Mouse (Mus musculus) right cerebral cortex, postnatal 14 days (tissue): ENCODE measurements around the gene Slc38a1.
"Not testable (repeated sequence)": the region's sequence is repeated elsewhere in the genome, so short reads cannot be mapped to it uniquely, and the experiment has no call there.

Source experiments
- DNase-seq: peaks from one replicate; pipeline ENCODE4 v3.0.0; 2022

The Slc38a1 gene

DNA sequence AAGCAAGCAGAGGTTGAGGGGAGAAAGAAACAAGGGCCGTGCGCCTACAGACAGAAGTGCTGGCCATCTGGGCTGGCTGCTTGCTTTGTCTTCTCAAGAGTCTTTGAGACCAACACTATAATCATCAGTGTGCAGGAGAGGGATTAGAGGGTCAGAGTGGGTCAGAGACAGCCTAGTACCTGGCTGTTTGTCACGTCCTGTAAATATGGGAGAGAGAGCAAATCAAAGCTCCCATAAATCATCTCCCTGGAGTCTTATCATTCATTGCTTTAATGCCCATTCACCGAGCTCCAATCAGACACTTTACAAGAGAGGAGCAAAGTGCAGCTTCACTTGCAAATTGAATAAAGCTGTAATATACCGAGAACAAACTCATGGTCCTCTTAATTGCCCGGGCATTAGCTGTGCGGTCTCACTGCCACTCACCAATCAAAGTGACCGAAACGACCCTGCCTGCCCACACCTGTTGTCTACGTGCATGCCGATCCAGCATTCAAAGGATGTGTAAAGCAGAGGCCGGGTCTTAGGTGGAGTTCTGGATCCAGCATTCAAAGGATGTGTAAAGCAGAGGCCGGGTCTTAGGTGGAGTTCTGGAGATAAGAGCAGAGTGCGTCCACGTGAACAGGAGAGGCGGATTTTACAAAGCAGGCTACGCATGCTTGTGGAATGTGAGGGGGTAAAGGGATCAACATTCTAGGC, 15.0 kb upstream of the Slc38a1 start:
- no peak for DNase-seq

- DNase-seq: no peak
Observed at GRCm38 (mm10) chr15:96655514-96655913, 12.8 kb upstream of the Slc38a1 start.

DNA sequence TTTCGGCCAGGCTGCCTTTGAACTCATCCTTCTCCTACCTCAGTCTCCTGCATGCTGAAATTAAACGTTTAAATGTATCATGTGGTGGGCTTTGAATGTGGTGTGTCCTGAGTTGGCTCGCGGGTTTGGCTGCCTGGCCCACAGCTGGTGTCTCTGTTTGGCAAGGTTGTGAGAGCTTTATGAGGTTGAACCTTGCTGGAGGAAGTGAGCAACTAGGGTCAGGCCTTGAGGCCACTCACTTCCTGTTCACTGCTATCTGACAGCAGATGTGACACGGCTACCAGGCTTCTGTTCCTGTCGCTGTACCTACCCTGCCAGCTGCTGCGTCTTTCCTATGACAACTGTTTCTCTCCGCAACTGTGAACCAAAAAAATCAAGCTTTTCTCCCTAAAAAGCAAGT, 12.0 kb upstream of the Slc38a1 start:
- no peak for DNase-seq

GRCm38 (mm10) chr15:96653011-96653410, 10.3 kb upstream of the Slc38a1 start:
- no peak for DNase-seq

- peak; percentile 14 for DNase-seq
Observed at GRCm38 (mm10) chr15:96652531-96652930, 9.8 kb upstream of the Slc38a1 start.

- no peak for DNase-seq
Observed at GRCm38 (mm10) chr15:96647376-96647775, 4.7 kb upstream of the Slc38a1 start.

DNA sequence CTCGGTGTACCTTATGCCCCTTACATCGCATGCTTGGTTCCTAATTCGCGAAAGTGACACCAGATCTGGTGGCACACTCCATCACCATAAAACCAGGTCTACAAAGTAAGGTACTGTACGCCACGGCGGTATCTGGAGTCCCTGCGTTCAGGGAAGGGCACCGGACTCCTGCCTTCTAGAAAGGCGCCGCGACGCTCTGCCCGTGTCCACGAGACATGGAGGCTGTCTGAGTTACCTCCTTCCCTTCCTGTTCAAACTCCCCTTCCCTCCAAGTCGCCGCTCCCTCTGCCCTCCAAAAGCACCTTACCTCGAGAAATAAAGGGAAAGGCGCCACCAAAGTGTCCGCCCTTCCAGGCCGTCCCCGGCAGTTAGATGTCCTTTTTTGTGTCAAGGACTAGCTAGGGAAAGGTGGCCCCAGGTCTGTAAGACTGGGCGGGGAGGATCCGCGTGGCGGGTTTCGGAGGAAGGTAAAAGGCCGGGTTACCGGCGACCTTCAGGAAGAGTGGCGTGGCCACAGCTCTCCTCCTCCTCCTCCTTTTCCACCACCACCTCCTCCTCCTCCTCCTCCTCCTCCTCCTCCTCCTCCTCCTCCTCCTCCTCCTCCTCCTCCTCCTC, 785 bp downstream of the Slc38a1 start:
- peak; percentile 29 for DNase-seq

DNA sequence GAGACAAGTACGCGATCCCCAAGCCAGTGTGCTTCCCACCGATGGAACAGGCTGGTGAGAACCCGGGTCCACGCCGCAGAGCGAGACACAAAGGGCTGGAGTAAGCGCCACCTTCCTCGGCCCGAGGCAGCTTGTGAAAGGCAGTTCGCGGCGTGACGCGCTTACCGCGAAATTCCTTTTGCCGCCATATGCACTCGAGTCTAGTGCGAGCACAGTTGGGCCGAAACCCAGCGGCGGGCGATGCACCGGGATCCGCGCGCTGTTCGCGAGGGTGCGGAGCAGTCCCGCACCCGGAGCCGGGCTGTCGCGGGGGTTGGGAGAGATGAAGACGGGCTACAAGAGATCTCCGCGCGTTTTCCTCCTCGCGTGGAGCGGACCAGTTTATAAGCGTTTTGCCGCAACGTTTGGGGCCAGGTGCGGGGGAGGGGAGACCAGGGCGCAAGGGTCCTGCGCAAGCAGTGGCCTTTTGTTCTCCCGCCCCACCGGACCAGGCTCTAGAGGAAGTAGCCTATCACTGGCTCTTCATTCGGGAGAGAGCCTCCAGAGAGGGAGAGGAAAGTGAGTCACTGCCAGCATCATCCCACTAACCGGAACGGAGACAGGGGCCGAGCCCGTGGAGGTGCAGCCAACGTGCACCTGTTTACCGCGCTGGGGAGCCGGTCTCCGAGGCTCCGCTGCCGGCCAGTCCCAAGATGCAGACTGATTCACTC, 1.4 kb downstream of the Slc38a1 start:
- DNase-seq: peak; percentile 61

GRCm38 (mm10) chr15:96640291-96640985, 2.3 kb downstream of the Slc38a1 start:
- DNase-seq: no peak

- DNase-seq: no peak
Observed at GRCm38 (mm10) chr15:96639630-96640029, 3.1 kb downstream of the Slc38a1 start.

- no peak for DNase-seq
Observed at GRCm38 (mm10) chr15:96638656-96639055, 4.1 kb downstream of the Slc38a1 start.

DNA sequence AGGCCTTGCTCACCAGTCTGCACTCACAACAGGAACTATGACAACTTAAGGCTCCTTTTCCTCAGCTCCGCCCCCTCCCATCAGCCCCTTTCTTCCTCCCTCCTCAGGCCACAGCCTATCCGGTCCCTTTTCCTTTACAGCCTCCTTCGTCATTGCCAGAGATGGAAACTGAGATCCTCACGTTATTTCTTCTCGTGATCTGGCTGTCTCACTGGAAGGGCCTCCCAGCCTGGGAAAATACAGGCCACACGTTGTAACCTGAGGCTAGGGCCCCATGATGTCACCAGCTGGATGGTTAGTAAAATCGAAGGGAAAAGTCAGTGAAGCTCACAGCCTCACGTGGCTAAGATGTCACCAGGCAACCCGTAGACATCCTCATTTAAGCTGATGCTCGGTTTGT, 4.5 kb downstream of the Slc38a1 start:
- no peak for DNase-seq

- no peak for DNase-seq
Observed at GRCm38 (mm10) chr15:96634670-96635405, 7.9 kb downstream of the Slc38a1 start.

DNA sequence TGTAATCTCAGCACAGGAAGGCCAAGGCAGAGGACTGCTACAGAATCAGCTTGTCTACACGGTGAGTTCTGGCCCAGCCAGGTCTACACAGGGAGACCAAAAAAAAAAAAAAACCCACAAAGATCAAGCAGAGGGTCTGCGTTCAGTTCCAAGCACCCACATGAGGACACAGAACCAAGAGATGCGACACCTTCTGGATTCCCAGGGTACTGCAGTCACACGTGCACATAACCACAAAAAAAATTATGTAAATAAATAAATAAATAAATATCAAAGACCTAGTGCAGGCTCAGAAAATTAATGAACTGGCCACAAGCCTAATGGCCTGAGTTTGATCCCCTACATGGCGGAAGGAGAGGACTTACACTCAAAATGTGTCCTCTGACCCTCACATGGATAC, 10.5 kb downstream of the Slc38a1 start:
- DNase-seq: no peak

GRCm38 (mm10) chr15:96631107-96631718, 11.5 kb downstream of the Slc38a1 start:
- no peak for DNase-seq

- DNase-seq: no peak
Observed at GRCm38 (mm10) chr15:96628256-96628655, 14.5 kb downstream of the Slc38a1 start.

GRCm38 (mm10) chr15:96626871-96627270, 15.8 kb downstream of the Slc38a1 start:
- DNase-seq: no peak

DNA sequence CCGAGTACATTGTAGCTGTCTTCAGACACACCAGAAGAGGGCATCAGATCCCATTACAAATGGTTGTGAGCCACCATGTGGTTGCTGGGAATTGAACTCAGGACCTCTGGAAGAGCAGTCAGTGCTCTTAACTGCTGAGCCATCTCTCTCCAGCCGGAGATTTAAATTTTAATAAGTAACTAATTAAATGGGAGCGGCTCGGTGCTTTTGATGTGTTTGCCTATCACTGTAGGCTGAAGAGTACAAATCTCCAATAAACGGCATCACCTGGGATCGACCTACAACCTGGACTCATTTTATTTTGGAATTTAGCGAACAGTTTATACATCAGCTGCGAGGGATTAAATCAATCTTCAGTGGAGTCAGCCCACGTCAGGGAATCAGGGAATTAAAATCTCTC, 17.7 kb downstream of the Slc38a1 start:
- not testable (repeated sequence) for DNase-seq

DNA sequence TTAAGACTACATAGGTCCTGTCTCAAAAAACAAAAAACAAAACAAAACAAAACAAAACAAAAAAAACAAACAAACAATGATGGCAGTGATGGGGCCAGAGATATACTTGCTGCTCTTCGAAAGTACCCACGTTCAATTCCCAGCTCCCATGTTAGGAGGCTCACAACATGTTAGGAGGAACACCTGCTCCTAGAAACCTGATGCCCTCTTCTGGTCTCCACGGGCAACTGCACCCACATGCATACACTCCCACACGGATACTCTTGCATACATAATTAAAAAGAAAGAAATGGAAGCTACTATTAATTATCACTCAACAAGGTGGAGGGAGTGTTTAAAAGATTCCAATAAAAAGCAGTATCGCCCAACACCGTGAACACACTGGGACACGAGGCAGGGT, 20.3 kb downstream of the Slc38a1 start:
- DNase-seq: no peak

- no peak for DNase-seq
Observed at GRCm38 (mm10) chr15:96621686-96622085, 21.0 kb downstream of the Slc38a1 start.

DNA sequence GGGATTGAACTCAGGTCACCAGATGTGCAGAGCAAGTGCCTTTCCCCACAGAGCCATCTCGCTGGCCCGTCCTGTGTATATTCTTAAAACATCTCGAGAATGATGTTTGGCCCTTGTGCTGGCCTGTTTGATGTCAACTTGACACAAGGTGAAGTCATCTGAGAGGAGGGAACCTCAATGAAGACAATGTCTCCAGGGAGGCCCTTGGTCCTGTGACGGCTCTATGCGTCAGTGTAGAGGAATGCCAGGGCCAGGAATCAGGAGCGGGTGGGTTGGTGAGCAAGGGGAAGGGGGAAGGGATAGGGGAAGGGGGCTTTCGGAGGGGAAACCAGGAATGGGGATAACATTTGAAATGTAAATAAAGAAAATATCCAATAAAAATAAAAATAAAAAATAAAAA, 25.2 kb downstream of the Slc38a1 start:
- no peak for DNase-seq

GRCm38 (mm10) chr15:96608671-96609070, 34.0 kb downstream of the Slc38a1 start:
- DNase-seq: no peak
